Mouse (Mus musculus): ENCODE measurements around the gene Traf3ip2. TPM values are rescaled to one million over a fixed set of nuclear protein-coding genes. Genes with fewer than 3 reads are reported as not detected.

Traf3ip2 gene
- polyA plus RNA-seq, 1 experiment from 2014 or later, result 5.7 TPM

DNA sequence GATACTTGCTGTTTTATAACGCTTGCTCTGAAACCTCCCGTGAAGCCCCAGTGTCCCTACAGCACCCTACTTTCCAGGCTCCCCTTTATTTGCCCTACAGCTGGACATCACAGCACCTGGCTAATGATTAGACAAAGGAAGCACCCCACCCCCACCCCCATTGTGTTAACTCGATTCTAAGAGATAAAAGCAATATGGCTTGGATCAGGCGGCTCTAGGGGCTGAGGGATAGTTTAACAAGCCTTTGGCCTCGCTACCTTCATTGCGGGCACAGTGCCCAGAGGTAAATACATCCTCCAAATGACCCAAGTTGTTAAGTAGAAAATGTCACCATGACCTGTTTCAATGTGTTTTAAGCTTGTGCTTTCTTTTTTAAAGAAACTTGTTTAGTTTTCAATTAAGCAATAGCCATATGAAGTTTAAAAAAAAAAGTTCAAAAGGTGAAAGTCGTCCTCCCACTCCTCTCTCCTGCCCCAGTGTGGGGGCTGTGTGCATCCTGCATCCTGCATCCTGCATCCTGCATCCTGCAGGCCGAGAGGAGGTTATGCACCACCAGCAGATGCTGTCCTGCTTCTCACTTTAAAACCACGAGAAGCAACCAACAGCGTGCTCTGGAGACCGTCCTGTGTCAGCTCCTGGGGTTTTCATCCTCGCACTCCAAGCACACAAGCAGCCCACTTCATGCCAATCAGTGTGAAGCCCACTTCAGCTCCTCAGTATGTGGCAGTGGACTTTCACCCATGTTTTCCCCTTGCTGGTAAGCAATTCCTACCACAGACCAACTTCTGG, 12.3 kb downstream of the Traf3ip2 start:
- ATAC-seq (no peak), DNase-seq (ENCODE audit: low spot score) (no peak)
- WGBS, result 51% methylated on average over 12 of the region's 12 CpGs
- peaks cover 9% of the 10 kb centered on the region for H3K36me3 ChIP-seq (ENCODE audit: control insufficient read depth, insufficient read depth, low read length)
- no peak overlapping the region for H3K4me2 ChIP-seq (ENCODE audit: low read length)
- peaks cover 8% of the 10 kb centered on the region; the same call in 1 of the 2 replicates for H3K4me1 ChIP-seq (ENCODE audit: control insufficient read depth, insufficient read depth, low read length)
- no peak overlapping the region for H3K9ac ChIP-seq (ENCODE audit: low read length)
- no peaks in the 10 kb centered on the region for H3K27me3 ChIP-seq (replicated peaks; ENCODE audit: control insufficient read depth, insufficient read depth, low read length)
- no peak overlapping the region for H3K4me3 ChIP-seq (ENCODE audit: low read depth, low read length)
- no peak overlapping the region for H3K27ac ChIP-seq (ENCODE audit: low read depth, low read length)
- no peaks in the 10 kb centered on the region for H3K9me3 ChIP-seq (replicated peaks; ENCODE audit: control insufficient read depth, low read length)

DNA sequence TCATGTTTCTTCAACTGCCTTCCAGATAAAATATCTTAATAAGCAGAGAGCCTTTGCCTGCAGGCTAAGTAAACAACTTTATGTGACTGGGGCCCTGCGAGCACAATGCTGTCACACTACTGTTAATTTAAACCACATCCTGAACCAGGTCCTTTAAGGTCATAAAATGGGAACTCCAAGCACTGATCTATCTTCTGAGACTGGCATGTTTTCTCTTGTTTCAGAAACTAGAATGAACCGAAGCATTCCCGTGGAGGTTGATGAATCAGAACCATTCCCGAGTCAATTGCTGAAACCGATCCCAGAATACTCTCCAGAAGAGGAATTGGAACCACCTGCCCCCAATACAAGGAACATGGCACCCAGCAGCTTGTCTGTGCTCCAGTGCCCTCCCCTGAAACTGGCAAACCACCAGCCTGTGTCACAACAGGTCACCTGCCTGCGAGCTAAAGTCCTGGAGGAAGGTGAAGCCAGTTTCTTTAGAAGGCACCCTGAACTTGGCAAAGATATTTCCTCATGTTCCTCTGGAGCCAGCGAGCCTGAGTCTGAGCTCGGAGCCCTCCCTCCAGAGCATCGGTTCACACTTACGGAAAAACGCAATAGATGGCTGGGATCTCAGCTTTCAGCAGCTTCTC, 13.0 kb downstream of the Traf3ip2 start:
- Histone ChIP-seq H3K9ac (ENCODE audit: low read length) (no peak overlapping the region), H3K27ac (ENCODE audit: low read depth, low read length) (no peak overlapping the region), H3K4me1 (ENCODE audit: control insufficient read depth, insufficient read depth, low read length) (peaks cover 15% of the 10 kb centered on the region), H3K27me3 (replicated peaks; ENCODE audit: control insufficient read depth, insufficient read depth, low read length) (no peaks in the 10 kb centered on the region), H3K4me2 (ENCODE audit: low read length) (no peak overlapping the region), H3K36me3 (ENCODE audit: control insufficient read depth, insufficient read depth, low read length) (peaks cover 8% of the 10 kb centered on the region), H3K4me3 (ENCODE audit: low read depth, low read length) (no peak overlapping the region), H3K9me3 (replicated peaks; ENCODE audit: control insufficient read depth, low read length) (no peaks in the 10 kb centered on the region)
- ATAC-seq, result no peak
- WGBS, result 83% methylated on average over 11 of the region's 11 CpGs
- DNase-seq (ENCODE audit: low spot score), result no peak

DNA sequence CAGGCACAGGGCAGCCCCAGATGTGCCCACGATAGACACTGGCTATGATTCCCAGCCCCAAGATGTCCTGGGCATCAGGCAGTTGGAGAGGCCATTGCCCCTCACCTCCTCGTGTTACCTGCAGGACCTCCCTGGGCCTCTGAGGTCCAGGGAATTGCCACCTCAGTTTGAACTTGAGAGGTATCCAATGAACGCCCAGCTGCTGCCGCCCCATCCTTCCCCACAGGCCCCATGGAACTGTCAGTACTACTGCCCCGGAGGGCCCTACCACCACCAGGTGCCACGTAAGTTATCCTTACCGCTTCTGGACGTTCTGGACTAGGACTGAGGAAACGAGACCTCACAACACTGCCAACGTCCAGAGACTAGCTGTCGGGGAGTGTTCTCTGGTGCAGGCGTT, 13.6 kb downstream of the Traf3ip2 start:
- no peak overlapping the region for H3K4me3 ChIP-seq (ENCODE audit: low read depth, low read length)
- DNase-seq (ENCODE audit: low spot score) (no peak), ATAC-seq (no peak)
- H3K9me3 ChIP-seq (replicated peaks; ENCODE audit: control insufficient read depth, low read length), result no peaks in the 10 kb centered on the region
- no peak overlapping the region for H3K4me2 ChIP-seq (ENCODE audit: low read length)
- 94% methylated on average over 12 of the region's 12 CpGs for WGBS
- H3K27ac ChIP-seq (ENCODE audit: low read depth, low read length), result no peak overlapping the region
- no peak overlapping the region for H3K9ac ChIP-seq (ENCODE audit: low read length)
- no peaks in the 10 kb centered on the region for H3K27me3 ChIP-seq (replicated peaks; ENCODE audit: control insufficient read depth, insufficient read depth, low read length)
- H3K4me1 ChIP-seq (ENCODE audit: control insufficient read depth, insufficient read depth, low read length), result peaks cover 21% of the 10 kb centered on the region
- H3K36me3 ChIP-seq (ENCODE audit: control insufficient read depth, insufficient read depth, low read length), result peaks cover 6% of the 10 kb centered on the region

DNA sequence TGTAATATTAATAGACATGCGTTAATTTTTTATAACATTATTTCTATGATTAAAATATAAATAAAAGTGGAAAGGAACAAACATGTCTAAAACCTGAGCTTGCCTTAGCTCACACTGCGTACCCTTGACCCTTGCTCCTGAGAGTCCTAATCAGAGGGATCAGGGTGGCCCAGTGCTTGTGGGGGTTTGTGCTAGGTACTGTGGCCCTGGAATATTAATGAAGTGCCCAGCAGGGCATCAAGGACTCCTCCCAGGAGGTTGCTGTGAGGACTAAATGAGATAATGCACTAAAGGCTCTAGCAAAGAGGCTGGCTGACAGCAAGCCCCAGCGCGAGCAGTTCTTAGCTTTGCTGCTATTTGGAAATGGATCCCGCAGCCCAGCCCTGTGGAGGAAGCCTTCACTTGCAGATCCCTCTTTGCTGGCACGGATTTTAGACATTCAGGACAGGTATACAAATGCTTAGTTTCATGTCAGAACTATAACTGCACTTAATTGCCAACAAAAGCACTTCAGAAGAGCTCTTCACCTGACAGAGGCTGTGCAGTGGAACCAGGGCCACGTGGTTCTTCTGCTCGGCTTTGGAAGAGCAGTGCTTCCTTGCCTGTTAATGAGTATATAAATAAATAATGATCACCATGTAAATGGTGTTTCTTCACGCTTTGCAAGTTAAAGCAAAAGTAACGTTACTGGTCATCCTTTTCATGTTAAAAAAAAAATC, 16.2 kb downstream of the Traf3ip2 start:
- Histone ChIP-seq H3K4me1 (ENCODE audit: control insufficient read depth, insufficient read depth, low read length) (peaks cover 24% of the 10 kb centered on the region), H3K27ac (ENCODE audit: low read depth, low read length) (no peak overlapping the region), H3K4me3 (ENCODE audit: low read depth, low read length) (no peak overlapping the region), H3K4me2 (ENCODE audit: low read length) (no peak overlapping the region), H3K36me3 (ENCODE audit: control insufficient read depth, insufficient read depth, low read length) (no peaks in the 10 kb centered on the region), H3K9ac (ENCODE audit: low read length) (no peak overlapping the region), H3K9me3 (replicated peaks; ENCODE audit: control insufficient read depth, low read length) (no peaks in the 10 kb centered on the region), H3K27me3 (replicated peaks; ENCODE audit: control insufficient read depth, insufficient read depth, low read length) (no peaks in the 10 kb centered on the region)
- DNase-seq (ENCODE audit: low spot score), result no peak
- WGBS, result 31% methylated on average over 10 of the region's 10 CpGs
- no peak for ATAC-seq

DNA sequence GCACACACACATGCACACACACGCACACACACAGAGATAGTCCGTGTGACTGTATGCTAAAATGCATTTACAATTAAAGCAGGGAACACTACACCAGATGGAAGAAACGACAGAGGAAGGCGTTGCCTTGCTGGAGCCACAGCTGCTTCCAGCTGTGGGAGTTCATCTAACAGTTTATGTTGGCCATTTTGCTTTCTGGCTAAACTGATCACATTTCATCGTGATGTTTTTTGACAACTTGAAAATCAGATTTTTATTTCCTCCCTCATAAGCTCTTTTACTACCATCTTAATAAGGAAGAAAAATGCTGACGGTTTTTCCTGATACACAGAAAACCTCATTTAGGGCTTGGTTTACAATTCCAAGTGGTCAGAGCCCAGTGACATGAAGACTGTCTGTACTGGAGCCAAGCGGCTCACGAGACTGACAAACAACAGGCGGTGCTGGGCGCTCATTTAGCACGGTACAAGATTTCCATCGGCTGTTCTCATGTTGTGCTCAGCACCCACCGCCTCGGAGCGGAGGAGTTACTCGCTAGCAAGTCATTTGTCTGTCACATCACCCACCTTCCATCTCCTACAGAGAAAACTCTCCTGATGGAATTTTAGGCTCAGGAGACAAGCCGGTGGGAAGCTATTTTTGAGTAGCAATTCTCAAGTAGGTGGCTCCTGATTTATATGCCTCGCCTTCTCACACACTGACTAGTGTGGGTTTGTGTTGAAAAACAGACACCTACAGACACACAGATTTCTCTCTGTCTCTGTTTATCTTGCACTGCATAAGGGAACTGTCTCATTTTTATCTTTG, 17.2 kb downstream of the Traf3ip2 start:
- 62% methylated on average over 18 of the region's 18 CpGs for WGBS
- Histone ChIP-seq H3K4me1 (ENCODE audit: control insufficient read depth, insufficient read depth, low read length) (peaks cover 24% of the 10 kb centered on the region), H3K9ac (ENCODE audit: low read length) (no peak overlapping the region), H3K36me3 (ENCODE audit: control insufficient read depth, insufficient read depth, low read length) (no peaks in the 10 kb centered on the region), H3K27ac (ENCODE audit: low read depth, low read length) (peak overlapping the region; percentile 74), H3K4me2 (ENCODE audit: low read length) (no peak overlapping the region), H3K9me3 (replicated peaks; ENCODE audit: control insufficient read depth, low read length) (no peaks in the 10 kb centered on the region), H3K4me3 (ENCODE audit: low read depth, low read length) (no peak overlapping the region), H3K27me3 (replicated peaks; ENCODE audit: control insufficient read depth, insufficient read depth, low read length) (no peaks in the 10 kb centered on the region)
- ATAC-seq (peak; percentile 54; the same call in 1 of the 2 replicates), DNase-seq (ENCODE audit: low spot score) (peak; percentile 64)

DNA sequence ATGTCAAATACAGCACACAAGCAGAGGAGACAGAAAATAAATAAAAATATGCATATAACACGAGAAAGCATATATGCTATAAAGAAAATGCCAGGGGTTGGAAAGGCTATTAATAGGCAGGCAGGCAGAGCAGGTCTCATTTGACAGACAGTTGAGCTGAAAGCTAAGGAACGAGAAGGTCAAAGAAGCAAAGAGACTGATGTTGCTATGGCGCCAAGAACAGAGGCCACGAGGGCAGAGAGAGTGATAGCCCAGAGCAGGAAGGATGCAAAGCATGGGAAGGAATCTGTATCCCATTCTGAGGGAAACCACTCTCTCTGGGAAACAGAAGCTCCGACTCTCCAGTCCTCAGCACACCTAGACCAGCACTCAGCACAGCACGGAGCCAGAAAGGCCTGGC, 18.1 kb downstream of the Traf3ip2 start:
- Histone ChIP-seq H3K9me3 (replicated peaks; ENCODE audit: control insufficient read depth, low read length) (no peaks in the 10 kb centered on the region), H3K4me2 (ENCODE audit: low read length) (no peak overlapping the region), H3K4me1 (ENCODE audit: control insufficient read depth, insufficient read depth, low read length) (peaks cover 24% of the 10 kb centered on the region), H3K27ac (ENCODE audit: low read depth, low read length) (peak overlapping the region; percentile 45; the same call in 1 of the 2 replicates), H3K36me3 (ENCODE audit: control insufficient read depth, insufficient read depth, low read length) (peaks cover 2% of the 10 kb centered on the region; the same call in 1 of the 2 replicates), H3K27me3 (replicated peaks; ENCODE audit: control insufficient read depth, insufficient read depth, low read length) (no peaks in the 10 kb centered on the region), H3K9ac (ENCODE audit: low read length) (no peak overlapping the region), H3K4me3 (ENCODE audit: low read depth, low read length) (no peak overlapping the region)
- 62% methylated on average over 6 of the region's 6 CpGs for WGBS
- no peak for DNase-seq (ENCODE audit: low spot score)
- ATAC-seq, result no peak

DNA sequence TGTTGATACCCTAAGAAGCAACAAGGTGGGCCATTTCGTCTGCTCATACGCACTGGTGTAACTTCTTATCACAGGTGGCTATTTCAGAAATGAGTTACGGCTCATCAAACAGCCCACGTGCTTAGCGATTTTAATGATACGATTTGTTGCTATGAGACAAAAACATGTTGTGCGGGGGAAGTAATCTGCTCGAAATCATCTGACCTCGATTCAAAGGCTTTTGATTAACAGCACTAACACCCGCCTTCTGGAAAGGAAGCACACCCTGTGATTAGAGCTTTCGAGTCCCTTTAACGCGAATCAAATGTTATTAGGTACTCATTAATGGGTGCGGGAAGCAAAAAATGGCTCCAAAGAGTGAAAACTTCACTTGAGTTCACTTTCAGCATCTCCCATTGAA, 18.9 kb downstream of the Traf3ip2 start:
- ATAC-seq (peak; percentile 36; the same call in 1 of the 2 replicates), DNase-seq (ENCODE audit: low spot score) (peak; percentile 60)
- Histone ChIP-seq H3K36me3 (ENCODE audit: control insufficient read depth, insufficient read depth, low read length) (peaks cover 3% of the 10 kb centered on the region; the same call in 1 of the 2 replicates), H3K4me2 (ENCODE audit: low read length) (no peak overlapping the region), H3K4me1 (ENCODE audit: control insufficient read depth, insufficient read depth, low read length) (peaks cover 24% of the 10 kb centered on the region), H3K4me3 (ENCODE audit: low read depth, low read length) (no peak overlapping the region), H3K27me3 (replicated peaks; ENCODE audit: control insufficient read depth, insufficient read depth, low read length) (no peaks in the 10 kb centered on the region), H3K9ac (ENCODE audit: low read length) (no peak overlapping the region), H3K27ac (ENCODE audit: low read depth, low read length) (no peak overlapping the region), H3K9me3 (replicated peaks; ENCODE audit: control insufficient read depth, low read length) (no peaks in the 10 kb centered on the region)
- 31% methylated on average over 14 of the region's 14 CpGs for WGBS

DNA sequence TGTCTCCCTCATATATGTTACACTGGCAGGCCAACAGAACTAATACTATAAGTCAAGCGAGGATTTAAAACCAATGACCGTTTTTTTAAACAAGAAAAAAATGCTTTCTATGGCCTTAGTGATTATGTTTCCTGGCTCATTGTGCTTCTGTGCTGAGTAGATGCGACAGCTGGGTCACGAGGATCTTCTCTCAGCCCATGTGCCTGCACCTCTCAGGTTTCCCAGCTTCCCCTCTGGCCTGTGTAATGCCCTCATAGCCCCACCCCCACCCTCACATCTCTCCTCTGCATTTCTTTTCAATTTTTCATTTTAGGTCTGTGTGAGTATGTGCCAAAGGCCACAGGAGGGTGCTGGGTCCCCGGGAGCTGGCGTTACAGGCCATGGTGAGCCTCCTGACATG, 20.6 kb downstream of the Traf3ip2 start:
- DNase-seq (ENCODE audit: low spot score) (no peak), ATAC-seq (no peak)
- Histone ChIP-seq H3K27me3 (replicated peaks; ENCODE audit: control insufficient read depth, insufficient read depth, low read length) (no peaks in the 10 kb centered on the region), H3K4me2 (ENCODE audit: low read length) (no peak overlapping the region), H3K36me3 (ENCODE audit: control insufficient read depth, insufficient read depth, low read length) (peaks cover 3% of the 10 kb centered on the region; the same call in 1 of the 2 replicates), H3K4me1 (ENCODE audit: control insufficient read depth, insufficient read depth, low read length) (peaks cover 24% of the 10 kb centered on the region), H3K9ac (ENCODE audit: low read length) (no peak overlapping the region), H3K27ac (ENCODE audit: low read depth, low read length) (no peak overlapping the region), H3K9me3 (replicated peaks; ENCODE audit: control insufficient read depth, low read length) (no peaks in the 10 kb centered on the region), H3K4me3 (ENCODE audit: low read depth, low read length) (no peak overlapping the region)
- WGBS, result 87% methylated on average over 6 of the region's 6 CpGs

Measured in forebrain, embryonic 14.5 days (tissue).